Mouse (Mus musculus): ENCODE data around the gene Gm8994. TPM values are rescaled to one million over a fixed set of nuclear protein-coding genes. Genes with fewer than 3 reads are reported as not detected.
"Not testable (repeated sequence)": the region's sequence is repeated elsewhere in the genome, so short reads cannot be mapped to it uniquely, and the experiment has no call there.

Gm8994 gene
- polyA plus RNA-seq, 1 experiment, result 0.11 TPM

DNA sequence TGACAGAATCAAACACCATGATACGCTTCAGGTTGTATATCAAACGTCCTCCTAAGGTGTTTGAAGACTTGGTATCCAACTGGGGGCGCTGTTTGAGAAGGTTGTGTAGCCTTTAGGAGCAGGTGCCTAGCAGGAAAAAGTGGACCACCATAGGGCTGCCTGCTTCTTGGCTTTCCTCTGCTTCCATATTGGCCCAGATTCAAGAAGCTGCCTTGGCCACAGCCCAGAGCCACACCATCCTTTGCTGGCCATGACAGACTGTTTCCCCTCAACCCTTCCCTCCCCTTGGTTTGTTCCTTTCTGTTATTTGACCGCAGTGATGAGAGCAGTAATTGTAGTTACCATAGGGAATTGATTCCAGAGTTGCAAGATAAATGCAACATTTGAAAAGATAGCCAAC lies 31.5 kb upstream of the Gm8994 start:
- peak in 1 of 2 experiments; percentile 3 for DNase-seq
- TF ChIP-seq CTCF (IDR thresholded peaks at IDR 0.05; ENCODE audit: borderline replicate concordance, insufficient read depth, low read depth, low read length) (no peak), POLR2A (IDR thresholded peaks at IDR 0.05; ENCODE audit: borderline replicate concordance, insufficient read depth, low read length) (no peak)
- H3K27me3 ChIP-seq (ENCODE audit: control insufficient read depth, insufficient read depth, low read length), result no peaks in the 10 kb centered on the region
- WGBS, result 31% methylated on average over 4 of the region's 4 CpGs
- no peak overlapping the region for H3K4me3 ChIP-seq (replicated peaks; ENCODE audit: insufficient read depth, low read depth, low read length)
- H3K27ac ChIP-seq (ENCODE audit: insufficient read depth, low read length), result no peak overlapping the region
- H3K4me1 ChIP-seq (ENCODE audit: control insufficient read depth, insufficient read depth, low read length), result no peaks in the 10 kb centered on the region

DNA sequence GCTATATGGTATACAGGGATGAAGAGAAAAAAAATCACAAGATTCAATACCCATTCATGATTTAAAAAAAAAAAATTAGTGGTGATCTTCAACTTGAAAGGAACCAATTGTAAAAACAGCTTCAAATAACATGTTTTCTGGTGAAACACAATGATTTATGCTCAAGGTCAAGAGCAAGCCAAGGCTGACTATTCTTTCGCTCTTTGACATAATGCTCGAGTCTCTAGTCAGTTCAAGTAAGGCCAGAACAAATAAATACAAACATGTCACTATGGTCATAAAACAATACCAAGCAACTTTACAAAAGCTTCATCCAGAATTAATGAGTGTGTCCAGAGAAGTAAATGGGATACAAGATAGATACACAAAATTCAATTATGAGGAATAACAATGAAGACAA lies 31.1 kb upstream of the Gm8994 start:
- TF ChIP-seq POLR2A (IDR thresholded peaks at IDR 0.05; ENCODE audit: borderline replicate concordance, insufficient read depth, low read length) (no peak), CTCF (IDR thresholded peaks at IDR 0.05; ENCODE audit: borderline replicate concordance, insufficient read depth, low read depth, low read length) (no peak)
- no peaks in the 10 kb centered on the region for H3K4me1 ChIP-seq (ENCODE audit: control insufficient read depth, insufficient read depth, low read length)
- WGBS, result 93% methylated on average over 2 of the region's 2 CpGs
- H3K27me3 ChIP-seq (ENCODE audit: control insufficient read depth, insufficient read depth, low read length), result no peaks in the 10 kb centered on the region
- H3K4me3 ChIP-seq (replicated peaks; ENCODE audit: insufficient read depth, low read depth, low read length), result no peak overlapping the region
- DNase-seq, result no peak
- no peak overlapping the region for H3K27ac ChIP-seq (ENCODE audit: insufficient read depth, low read length)

DNA sequence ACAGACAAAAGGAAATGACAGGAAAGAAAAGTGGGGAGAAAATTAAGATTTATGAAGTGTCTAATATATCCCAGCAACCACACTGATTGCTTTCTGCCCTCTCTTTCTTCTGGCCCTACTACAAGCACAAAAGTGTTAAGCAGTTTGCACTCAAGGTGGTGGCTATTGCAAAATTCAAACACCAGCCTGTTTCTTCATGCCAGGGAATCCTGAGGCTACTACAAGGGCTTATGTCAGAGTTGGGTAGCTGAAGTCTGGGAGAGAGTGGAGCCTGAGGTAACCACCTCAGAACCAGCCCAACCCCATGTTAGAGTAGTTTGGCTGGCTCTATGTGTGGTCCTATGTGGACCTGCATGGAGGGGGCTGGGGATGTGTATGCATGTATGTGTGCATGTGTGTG lies 23.8 kb upstream of the Gm8994 start:
- no peak overlapping the region for H3K27ac ChIP-seq (ENCODE audit: insufficient read depth, low read length)
- no peak overlapping the region for H3K4me3 ChIP-seq (replicated peaks; ENCODE audit: insufficient read depth, low read depth, low read length)
- H3K27me3 ChIP-seq (ENCODE audit: control insufficient read depth, insufficient read depth, low read length), result no peaks in the 10 kb centered on the region
- no peak for DNase-seq
- TF ChIP-seq POLR2A (IDR thresholded peaks at IDR 0.05; ENCODE audit: borderline replicate concordance, insufficient read depth, low read length) (no peak), CTCF (IDR thresholded peaks at IDR 0.05; ENCODE audit: borderline replicate concordance, insufficient read depth, low read depth, low read length) (no peak)
- no peaks in the 10 kb centered on the region for H3K4me1 ChIP-seq (ENCODE audit: control insufficient read depth, insufficient read depth, low read length)

DNA sequence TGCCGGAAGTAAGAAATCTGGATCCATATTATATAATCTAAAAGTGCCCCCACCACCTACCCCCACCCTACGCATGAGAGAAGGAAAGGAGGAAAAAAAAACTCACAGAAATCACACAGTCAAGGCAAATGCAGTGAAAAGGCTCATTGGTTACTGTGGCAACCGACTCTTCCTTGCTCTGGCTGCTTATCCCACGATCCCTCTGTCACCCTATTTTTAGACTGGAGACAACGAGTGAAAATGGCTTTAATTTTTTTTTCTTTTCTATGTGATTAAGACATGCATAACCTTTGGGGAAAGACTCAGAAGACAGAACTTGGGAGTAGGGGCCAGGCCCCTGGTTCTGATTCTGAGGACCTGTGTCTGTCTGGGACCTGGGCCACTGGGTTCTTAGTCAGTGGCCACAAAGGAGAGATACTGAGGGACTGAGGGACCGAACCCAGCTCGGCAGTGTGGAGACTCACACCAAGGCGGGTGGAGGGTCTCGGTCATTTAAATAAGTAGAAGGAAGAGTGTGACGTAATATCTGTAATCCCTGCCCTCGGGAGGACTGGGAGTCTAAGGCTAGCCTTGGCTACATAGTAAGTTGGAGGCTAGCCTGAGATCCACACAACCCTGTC lies 22.9 kb upstream of the Gm8994 start:
- Histone ChIP-seq H3K27me3 (ENCODE audit: control insufficient read depth, insufficient read depth, low read length) (no peaks in the 10 kb centered on the region), H3K4me3 (replicated peaks; ENCODE audit: insufficient read depth, low read depth, low read length) (no peak overlapping the region), H3K27ac (ENCODE audit: insufficient read depth, low read length) (no peak overlapping the region), H3K4me1 (ENCODE audit: control insufficient read depth, insufficient read depth, low read length) (no peaks in the 10 kb centered on the region)
- WGBS, result 68% methylated on average over 11 of the region's 11 CpGs
- no peak for DNase-seq
- no peak for TF ChIP-seq POLR2A (IDR thresholded peaks at IDR 0.05; ENCODE audit: borderline replicate concordance, insufficient read depth, low read length)
- TF ChIP-seq CTCF (IDR thresholded peaks at IDR 0.05; ENCODE audit: borderline replicate concordance, insufficient read depth, low read depth, low read length), result no peak

DNA sequence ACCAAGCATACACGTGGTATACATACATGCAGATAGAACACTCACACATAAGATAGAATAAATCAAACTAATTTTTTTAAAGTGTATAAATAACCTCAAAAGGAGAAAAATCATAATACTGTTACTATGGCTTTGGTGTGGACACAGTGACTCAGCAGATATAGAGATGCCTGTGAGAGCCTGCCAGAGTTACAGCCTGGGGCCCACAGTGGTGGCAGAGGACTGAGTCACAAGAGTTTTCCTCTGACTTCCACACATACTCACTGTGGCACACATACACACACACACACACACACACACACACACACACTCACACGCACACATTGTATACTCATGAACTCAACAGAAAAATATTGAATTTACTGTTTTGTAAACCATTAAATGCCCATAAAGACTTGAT lies 17.9 kb upstream of the Gm8994 start:
- no peak for DNase-seq
- TF ChIP-seq CTCF (IDR thresholded peaks at IDR 0.05; ENCODE audit: borderline replicate concordance, insufficient read depth, low read depth, low read length), result no peak
- TF ChIP-seq POLR2A (IDR thresholded peaks at IDR 0.05; ENCODE audit: borderline replicate concordance, insufficient read depth, low read length), result no peak
- 94% methylated on average over 2 of the region's 2 CpGs for WGBS
- Histone ChIP-seq H3K27me3 (ENCODE audit: control insufficient read depth, insufficient read depth, low read length) (no peaks in the 10 kb centered on the region), H3K27ac (ENCODE audit: insufficient read depth, low read length) (no peak overlapping the region), H3K4me1 (ENCODE audit: control insufficient read depth, insufficient read depth, low read length) (no peaks in the 10 kb centered on the region), H3K4me3 (replicated peaks; ENCODE audit: insufficient read depth, low read depth, low read length) (no peak overlapping the region)

DNA sequence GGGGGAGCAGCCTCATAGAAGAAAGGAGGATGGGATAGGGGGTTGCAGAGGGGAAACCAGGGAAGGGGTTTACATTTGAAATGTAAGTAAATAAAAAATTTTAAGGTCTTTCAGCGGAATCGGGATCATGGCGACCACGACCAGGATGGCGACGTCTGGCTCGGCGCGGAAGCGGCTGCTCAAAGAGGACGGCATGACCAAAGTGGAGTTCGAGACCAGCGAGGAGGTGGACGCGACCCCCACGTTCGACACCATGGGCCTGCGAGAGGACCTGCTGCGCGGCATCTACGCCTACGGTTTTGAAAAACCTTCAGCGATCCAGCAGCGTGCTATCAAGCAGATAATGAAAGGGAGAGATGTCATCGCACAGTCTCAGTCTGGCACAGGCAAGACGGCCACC lies 1.1 kb downstream of the Gm8994 start:
- 98% methylated on average over 26 of the region's 26 CpGs for WGBS
- not testable (repeated sequence) for DNase-seq; H3K27ac ChIP-seq (ENCODE audit: insufficient read depth, low read length); H3K27me3 ChIP-seq (ENCODE audit: control insufficient read depth, insufficient read depth, low read length); H3K4me1 ChIP-seq (ENCODE audit: control insufficient read depth, insufficient read depth, low read length); H3K4me3 ChIP-seq (replicated peaks; ENCODE audit: insufficient read depth, low read depth, low read length)

DNA sequence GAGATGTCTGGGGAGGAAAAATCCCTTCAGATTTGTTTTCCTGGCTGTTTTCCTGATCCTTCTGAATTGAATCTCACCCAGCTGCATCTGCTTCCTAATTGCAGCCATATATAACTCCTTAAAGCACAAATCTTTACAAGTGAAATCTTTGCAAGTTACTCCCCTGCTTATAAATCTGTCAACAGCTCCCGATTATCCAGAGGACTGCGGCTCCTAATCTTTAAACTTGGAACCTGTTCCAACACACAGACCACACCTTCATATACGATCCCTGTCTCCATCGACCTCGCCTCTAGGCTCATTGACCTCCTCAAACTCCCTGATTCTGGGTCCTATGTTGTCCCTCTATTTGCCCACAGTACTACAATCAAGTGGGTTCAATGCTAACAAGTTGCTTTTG lies 13.3 kb downstream of the Gm8994 start:
- DNase-seq, result no peak
- Histone ChIP-seq H3K4me1 (ENCODE audit: control insufficient read depth, insufficient read depth, low read length) (no peaks in the 10 kb centered on the region), H3K4me3 (replicated peaks; ENCODE audit: insufficient read depth, low read depth, low read length) (no peak overlapping the region), H3K27me3 (ENCODE audit: control insufficient read depth, insufficient read depth, low read length) (no peaks in the 10 kb centered on the region), H3K27ac (ENCODE audit: insufficient read depth, low read length) (no peak overlapping the region)
- TF ChIP-seq POLR2A (IDR thresholded peaks at IDR 0.05; ENCODE audit: borderline replicate concordance, insufficient read depth, low read length) (no peak), CTCF (IDR thresholded peaks at IDR 0.05; ENCODE audit: borderline replicate concordance, insufficient read depth, low read depth, low read length) (no peak)
- 92% methylated on average over 5 of the region's 5 CpGs for WGBS

DNA sequence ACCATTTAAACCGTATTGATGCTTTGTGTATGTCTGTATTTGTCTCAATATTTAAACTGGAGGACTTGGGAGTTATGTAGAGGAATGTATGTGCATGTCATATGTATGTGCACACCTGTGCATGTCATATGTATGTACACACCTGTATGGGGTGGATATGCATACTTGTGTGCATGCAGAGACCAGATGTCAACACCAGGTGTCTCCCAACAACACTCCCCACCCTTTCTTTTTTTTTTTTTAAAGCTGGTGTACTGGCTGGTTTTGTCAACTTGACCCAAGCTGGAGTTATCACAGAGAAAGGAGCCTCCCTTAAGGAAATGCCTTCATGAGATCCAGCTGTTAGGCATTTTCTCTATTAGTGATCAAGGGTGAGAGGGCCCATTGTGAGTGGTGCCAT lies 13.8 kb downstream of the Gm8994 start:
- Histone ChIP-seq H3K4me1 (ENCODE audit: control insufficient read depth, insufficient read depth, low read length) (no peaks in the 10 kb centered on the region), H3K4me3 (replicated peaks; ENCODE audit: insufficient read depth, low read depth, low read length) (no peak overlapping the region), H3K27me3 (ENCODE audit: control insufficient read depth, insufficient read depth, low read length) (no peaks in the 10 kb centered on the region), H3K27ac (ENCODE audit: insufficient read depth, low read length) (no peak overlapping the region)
- no peak for TF ChIP-seq POLR2A (IDR thresholded peaks at IDR 0.05; ENCODE audit: borderline replicate concordance, insufficient read depth, low read length)
- no peak for TF ChIP-seq CTCF (IDR thresholded peaks at IDR 0.05; ENCODE audit: borderline replicate concordance, insufficient read depth, low read depth, low read length)
- WGBS, result 91% methylated on average over 1 of the region's 1 CpGs
- DNase-seq, result no peak

Data from cerebellum, adult 2 months (tissue).